In genomic region chr9:32245237-32245636, GRCm38 (mm10) we compare ENCODE assay signal across 15 mouse cellular contexts.
"Had no signal": no experiment of that assay in that cellular context is flagged by ENCODE, and none has a peak within 500 bp of the region (broad histone marks: within the 10 kb centered on the region; RNA-seq: fewer than 3 reads in every experiment).

No protein-coding gene starts in this region.

- H3K27ac ChIP-seq: lung, embryonic 15.5 days; macrophage; midbrain, embryonic 13.5 days; midbrain, embryonic 15.5 days; neural tube, embryonic 12.5 days had no signal

- DNase-seq: liver, postnatal 0 days; lung, adult 2 months; lung, postnatal 14 days; lung, postnatal 36 days; right cerebral cortex, postnatal 14 days; thymus, adult 18-20 months; thymus, postnatal 14 days; thymus, postnatal 36 days had no signal

- H3K9me3 ChIP-seq: lung, embryonic 15.5 days; midbrain, embryonic 13.5 days; midbrain, embryonic 15.5 days; neural tube, embryonic 12.5 days had no signal

- H3K36me3 ChIP-seq: midbrain, embryonic 15.5 days had no signal

- H3K4me3 ChIP-seq: lung, embryonic 15.5 days; midbrain, embryonic 13.5 days; midbrain, embryonic 15.5 days; neural tube, embryonic 12.5 days had no signal

- H3K27me3 ChIP-seq: lung, embryonic 15.5 days; midbrain, embryonic 13.5 days; midbrain, embryonic 15.5 days; neural tube, embryonic 12.5 days had no signal

- H3K9ac ChIP-seq: liver, postnatal 0 days; lung, embryonic 15.5 days; midbrain, embryonic 13.5 days; midbrain, embryonic 15.5 days; neural tube, embryonic 12.5 days had no signal

- ATAC-seq: liver, postnatal 0 days; lung, postnatal 0 days; midbrain, embryonic 13.5 days; midbrain, embryonic 15.5 days had no signal

- H3K4me2 ChIP-seq: lung, embryonic 15.5 days; midbrain, embryonic 11.5 days; midbrain, embryonic 13.5 days; midbrain, embryonic 15.5 days; neural tube, embryonic 12.5 days had no signal
